Mouse (Mus musculus) inflammation-experienced regulatory T-cells (primary cell): ENCODE measurements around the gene 9930104L06Rik. TPM values are rescaled to one million over a fixed set of nuclear protein-coding genes. Genes with fewer than 3 reads are reported as not detected.

ENCODE experiments used
- polyA plus RNA-seq, 2 experiments: library from polyadenylated mRNA; unstranded; fragments of 100-300 nt; shearing (Covaris generic); gene quantifications; one replicate each; pipeline ENCODE4 v1.2.1; 2017

Gene 9930104L06Rik
- polyA plus RNA-seq = 10 to 100 TPM; 12.9 to 13.8 TPM

DNA sequence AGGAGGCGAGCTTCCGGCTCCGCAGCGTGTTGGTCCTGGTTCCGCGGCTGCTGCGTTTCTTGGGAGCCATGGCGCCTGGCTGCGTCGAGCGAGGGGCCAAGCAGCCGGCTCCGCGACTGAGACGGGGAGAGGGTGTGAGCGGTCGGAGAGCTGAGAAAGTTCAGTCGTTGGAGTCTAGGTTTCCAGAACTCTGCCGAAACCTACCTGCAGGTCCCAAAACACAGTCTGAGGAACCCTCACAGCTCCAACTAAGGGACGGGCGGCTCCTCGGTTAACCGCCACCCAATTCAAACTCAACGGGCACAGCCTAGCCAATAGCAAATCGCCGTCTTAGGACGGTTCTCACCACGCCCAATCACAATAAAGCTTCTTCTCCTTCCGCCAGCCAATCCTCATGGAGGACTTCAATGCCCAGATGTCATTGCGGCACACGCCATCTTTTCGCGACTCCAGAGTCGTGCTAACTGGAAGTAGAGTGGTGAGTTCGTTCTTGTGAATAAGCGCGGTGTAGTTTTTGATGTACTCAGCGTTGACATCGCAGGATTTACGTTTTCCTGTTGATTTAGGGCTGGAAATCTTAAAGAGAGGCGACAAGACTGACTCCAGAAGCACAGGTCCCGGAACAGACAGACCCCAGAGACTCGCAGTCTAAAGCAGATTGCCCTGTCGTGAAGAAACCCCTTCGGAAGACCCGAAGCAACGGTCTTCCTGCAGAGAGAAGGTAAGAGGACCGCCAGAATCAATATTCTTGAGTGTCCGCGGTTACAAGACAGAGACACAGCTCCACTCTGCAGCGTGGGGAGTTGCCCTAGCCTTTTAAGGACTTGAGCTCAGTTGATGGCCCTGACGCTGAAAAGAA is at the start of gene 9930104L06Rik:
Gene 9930104L06Rik, plus strand, starts transcription at position 436 of the 859 bp plus-strand sequence.

DNA sequence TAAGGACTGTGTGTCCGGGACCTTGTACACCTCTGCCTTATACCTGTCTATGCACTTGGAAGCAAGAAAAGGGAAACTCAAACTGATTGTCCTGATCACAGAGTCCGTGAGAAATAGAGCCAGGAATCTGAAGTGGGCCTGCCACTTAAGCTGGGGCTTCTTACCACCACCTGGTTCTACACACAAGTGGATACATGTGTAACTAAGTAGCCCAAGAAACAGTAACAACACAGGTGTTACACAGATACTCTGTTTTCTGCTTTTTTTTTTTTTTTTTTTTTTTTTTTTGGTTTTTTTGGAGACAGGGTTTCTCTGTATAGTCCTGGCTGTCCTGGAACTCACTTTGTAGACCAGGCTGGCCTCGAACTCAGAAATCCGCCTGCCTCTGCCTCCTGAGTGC is 2.4 kb downstream of the 9930104L06Rik start, which contains the start of gene Cdca8:
Gene Cdca8, minus strand, starts transcription at position 101 of the 400 bp plus-strand sequence.

DNA sequence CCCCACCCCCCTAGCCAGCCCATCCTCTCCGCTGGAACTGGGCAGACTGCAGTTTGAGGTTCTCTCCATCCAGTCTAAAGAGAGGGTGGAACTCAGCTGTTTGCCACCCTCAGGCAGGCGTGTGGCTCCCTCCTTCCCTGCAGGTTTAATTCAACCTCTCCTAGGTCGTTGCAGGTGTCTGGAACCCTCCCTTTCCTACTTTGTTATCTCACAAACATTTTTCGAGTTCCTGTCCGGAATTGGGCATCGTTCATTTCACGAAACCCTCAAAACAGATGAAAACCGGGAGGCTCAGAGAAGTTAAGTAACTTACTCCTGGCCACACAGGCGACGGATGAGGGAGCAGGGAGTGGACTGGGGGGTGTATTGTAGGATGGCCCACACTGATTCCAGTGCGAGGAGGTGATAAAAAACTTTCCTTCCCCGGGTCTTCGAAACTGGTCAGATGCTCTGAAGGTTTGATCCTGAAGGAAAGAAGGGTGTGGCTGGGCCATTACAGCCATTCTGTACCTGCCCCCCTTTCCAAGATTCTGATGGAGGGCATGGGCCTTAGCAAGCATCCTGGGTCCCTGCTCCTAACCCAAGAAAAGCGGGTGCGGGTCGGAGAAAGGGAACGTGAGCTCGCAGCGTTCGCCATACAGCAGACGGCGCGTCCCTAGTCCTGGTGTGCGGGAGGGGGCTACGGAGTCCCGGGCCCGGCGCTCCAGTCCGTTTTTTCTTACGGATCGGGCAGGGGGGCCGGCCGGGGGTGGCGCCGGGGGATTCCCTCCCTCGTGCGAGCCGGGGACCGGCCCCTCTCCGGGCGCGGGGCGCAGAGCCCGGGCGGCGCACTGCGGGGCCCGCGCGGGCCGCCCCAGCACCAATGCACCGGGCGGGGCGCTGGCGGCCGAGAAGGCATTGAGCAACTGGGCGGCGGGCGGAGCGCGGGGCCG is 49.1 kb downstream of the 9930104L06Rik start, which contains the start of gene Rspo1:
Gene Rspo1, plus strand, starts transcription at position 760 of the 932 bp plus-strand sequence.

Other genes with a start within 250 kb of the 9930104L06Rik start
- 10 to 100 TPM; 64.3 to 72.2 TPM for gene Utp11, start 243.4 kb upstream of the 9930104L06Rik start, polyA plus RNA-seq
- 1 to 10 TPM; 1.2 TPM for gene Fhl3, start 236.3 kb upstream of the 9930104L06Rik start, polyA plus RNA-seq
- gene Sf3a3, start 222.3 kb upstream of the 9930104L06Rik start, polyA plus RNA-seq = 100 to 1,000 TPM; 121 to 134 TPM
- gene Inpp5b, start 195.2 kb upstream of the 9930104L06Rik start, polyA plus RNA-seq = 100 to 1,000 TPM; 135 to 166 TPM
- gene Mtf1, start 134.9 kb upstream of the 9930104L06Rik start, polyA plus RNA-seq = 10 to 100 TPM; 17.9 to 18.0 TPM
- 100 to 1,000 TPM in 1 of 2 experiments, 10 to 100 TPM in 1; 77.7 to 103 TPM for gene Yrdc, start 86.4 kb upstream of the 9930104L06Rik start, polyA plus RNA-seq
- 10 to 100 TPM; 20.0 to 21.1 TPM for gene 1110065P20Rik, start 85.9 kb upstream of the 9930104L06Rik start, polyA plus RNA-seq
- 1 to 10 TPM; 3.8 to 4.4 TPM for gene Maneal, start 74.9 kb upstream of the 9930104L06Rik start, polyA plus RNA-seq
- 1 to 10 TPM in 1 of 2 experiments, under 1 TPM in 1; 0.37 to 1.1 TPM for gene Epha10, start 56.1 kb upstream of the 9930104L06Rik start, polyA plus RNA-seq
- gene Cdca8, start 2.3 kb downstream of the 9930104L06Rik start, polyA plus RNA-seq = 10 to 100 TPM in 1 of 2 experiments, 1 to 10 TPM in 1; 7.8 to 10.1 TPM
- gene Rspo1, start 49.4 kb downstream of the 9930104L06Rik start, polyA plus RNA-seq = not detected
- 10 to 100 TPM; 74.4 to 85.0 TPM for gene Gnl2, start 79.5 kb downstream of the 9930104L06Rik start, polyA plus RNA-seq
- under 1 TPM in 1 of 2 experiments, not detected in 1; 0.31 TPM for gene Dnali1, start 128.7 kb downstream of the 9930104L06Rik start, polyA plus RNA-seq
- 10 to 100 TPM; 38.5 to 40.9 TPM for gene Snip1, start 129.6 kb downstream of the 9930104L06Rik start, polyA plus RNA-seq
- gene Meaf6, start 148.1 kb downstream of the 9930104L06Rik start, polyA plus RNA-seq = 10 to 100 TPM; 54.4 to 63.7 TPM
- 10 to 100 TPM; 20.4 to 21.9 TPM for gene Zc3h12a, start 190.8 kb downstream of the 9930104L06Rik start, polyA plus RNA-seq